Mouse (Mus musculus) bone marrow, adult 2 months (tissue): ENCODE data around the gene Vegfc.

Experiments used
- CTCF ChIP-seq: fragments of 200-500 bp; IDR thresholded peaks from 2 replicates; pipeline ENCODE4 v1.5.1; 2011; ENCODE audit warnings: low read length, control low read depth; ENCODE audit not compliant: control insufficient read depth, insufficient read depth
- POLR2A ChIP-seq: fragments of 200-500 bp; IDR thresholded peaks from 2 replicates; pipeline ENCODE4 v1.6.1; 2011; ENCODE audit warnings: low read depth, mild to moderate bottlenecking, control low read depth, low read length, borderline replicate concordance; ENCODE audit not compliant: control insufficient read depth

DNA sequence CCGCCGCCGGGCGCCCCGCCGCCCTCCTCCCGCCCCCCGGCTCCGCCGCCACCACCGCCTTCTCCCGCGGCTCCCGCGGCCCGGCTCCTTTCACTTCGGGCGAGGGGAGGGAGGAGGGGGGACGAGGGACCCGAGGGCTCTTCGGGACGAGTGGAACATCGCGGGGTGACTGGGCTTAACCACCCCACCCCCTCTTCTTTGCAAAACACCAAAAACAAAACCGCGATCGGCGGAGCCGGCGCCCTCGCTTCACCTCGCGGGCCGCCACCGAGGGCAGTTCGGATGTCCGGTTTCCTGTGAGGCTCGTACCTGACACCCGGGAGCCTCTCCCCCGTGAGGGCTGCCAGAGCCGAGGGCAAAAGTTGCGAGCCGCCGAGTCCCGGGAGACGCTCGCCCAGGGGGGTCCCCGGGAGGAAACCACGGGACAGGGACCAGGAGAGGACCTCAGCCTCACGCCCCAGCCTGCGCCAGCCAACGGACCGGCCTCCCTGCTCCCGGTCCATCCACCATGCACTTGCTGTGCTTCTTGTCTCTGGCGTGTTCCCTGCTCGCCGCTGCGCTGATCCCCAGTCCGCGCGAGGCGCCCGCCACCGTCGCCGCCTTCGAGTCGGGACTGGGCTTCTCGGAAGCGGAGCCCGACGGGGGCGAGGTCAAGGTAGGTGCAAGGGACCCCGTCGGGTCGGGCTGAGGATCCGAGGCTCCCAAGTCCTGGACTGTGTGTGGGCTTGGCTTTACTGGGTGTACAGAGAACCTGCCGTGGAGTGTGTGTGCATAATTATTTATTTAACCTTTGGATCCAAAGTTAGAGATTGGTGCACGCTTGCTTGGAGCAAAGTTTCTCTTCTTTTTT is at the start of gene Vegfc:
- TF ChIP-seq CTCF = no peak
- no peak for TF ChIP-seq POLR2A
